Mouse (Mus musculus) urinary bladder, postnatal 10 days (tissue): ENCODE results near the gene Uggt1.

ENCODE experiments used
- DNase-seq: peaks from one replicate; pipeline ENCODE4 v3.0.0; 2022; ENCODE audit warnings: low spot score

Uggt1 gene

DNA sequence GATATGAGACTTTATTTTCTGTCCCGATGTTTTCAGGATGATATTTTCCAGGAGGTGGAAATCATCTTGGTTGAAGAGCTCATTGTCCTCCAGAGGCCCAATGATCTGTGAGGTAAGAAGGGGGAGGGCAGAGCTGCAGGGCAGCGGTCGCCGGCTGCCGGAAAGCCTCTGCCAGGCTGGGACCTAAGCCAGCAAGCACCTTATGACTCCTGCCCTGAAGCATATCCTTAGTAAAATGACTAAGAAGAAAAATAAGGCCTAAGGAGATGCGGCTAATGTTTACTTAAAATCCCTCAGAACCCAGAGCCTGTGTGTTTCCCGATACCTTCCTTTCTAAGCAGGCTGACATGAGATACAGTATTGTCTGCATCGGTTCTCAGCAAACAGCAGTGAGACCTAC lies 71.1 kb downstream of the Uggt1 start:
- DNase-seq, result no peak

DNA sequence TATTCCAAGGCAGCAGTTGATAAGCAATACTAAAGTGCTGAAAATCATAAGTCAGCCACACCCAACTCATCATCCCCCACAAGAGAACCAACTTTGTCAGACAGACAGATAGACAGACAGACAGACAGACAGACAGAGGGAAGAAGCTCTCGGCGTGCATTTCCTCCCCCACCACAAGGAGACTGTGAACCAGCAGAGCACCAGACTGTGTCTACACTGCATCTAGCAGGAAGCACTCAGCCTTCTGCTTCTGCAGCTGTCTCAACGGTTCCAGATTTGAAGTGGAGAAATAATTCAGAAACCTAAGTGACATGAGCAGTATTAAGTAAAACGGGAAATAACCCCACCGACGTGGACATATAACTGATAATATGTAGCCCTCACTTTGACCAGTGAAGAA lies 71.6 kb downstream of the Uggt1 start:
- DNase-seq, result no peak

DNA sequence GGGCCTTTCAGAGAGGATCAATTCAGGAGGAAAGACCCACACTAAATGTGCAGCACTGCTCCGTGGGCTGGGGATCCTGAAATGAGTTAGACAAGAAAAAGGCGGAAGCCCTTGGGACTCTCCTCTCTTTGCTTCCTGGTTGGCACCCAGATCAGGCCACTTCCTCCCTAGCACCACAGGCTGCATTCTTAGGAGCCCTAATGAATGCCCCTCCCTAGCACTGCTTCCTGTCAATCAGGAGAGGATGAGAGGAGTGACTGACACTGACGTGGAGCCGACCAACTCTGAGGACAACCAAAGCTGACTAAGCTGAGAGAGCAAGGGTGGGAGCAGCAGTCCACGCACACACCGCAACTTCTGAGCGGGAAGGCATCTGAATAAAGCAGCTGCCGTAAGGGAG lies 81.8 kb downstream of the Uggt1 start:
- DNase-seq, result no peak

DNA sequence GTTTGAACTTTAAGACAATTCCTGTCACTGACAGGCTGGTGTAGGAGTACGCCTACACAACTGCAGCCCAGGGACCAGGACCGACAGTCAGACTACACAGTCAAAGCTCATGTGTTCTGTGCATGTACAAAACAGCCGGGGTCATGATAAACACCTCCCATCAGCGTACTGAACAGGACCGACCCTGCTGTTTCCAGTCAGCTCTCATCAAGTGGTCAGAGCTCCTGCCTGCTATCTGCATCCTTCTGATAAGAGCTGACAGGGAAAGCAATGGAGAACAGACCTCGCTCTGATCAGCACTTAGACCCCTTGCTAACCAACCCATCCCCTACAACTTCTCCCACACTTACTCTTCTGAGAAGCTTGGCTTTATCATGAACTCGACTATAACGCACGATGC lies 83.3 kb downstream of the Uggt1 start:
- DNase-seq, result no peak

DNA sequence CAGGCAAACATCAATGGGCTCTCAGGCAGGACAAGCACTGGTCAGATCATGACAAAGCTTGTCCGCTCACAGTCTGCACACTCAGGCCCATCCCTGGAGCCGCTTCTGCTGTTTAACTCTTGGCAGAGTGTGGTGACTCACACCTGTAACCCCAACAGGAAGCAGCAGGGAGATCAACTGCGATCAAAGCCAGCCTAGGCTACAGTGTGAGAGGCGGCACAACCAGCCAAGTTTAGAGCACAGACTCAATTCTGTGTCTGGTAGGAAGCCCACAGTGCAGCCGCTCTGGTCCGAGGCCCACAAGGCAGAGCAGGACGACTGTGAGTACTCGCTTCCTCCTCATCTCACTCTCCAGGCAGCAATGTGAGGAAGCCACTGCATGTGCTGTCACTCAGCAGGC lies 84.3 kb downstream of the Uggt1 start:
- DNase-seq, result no peak

DNA sequence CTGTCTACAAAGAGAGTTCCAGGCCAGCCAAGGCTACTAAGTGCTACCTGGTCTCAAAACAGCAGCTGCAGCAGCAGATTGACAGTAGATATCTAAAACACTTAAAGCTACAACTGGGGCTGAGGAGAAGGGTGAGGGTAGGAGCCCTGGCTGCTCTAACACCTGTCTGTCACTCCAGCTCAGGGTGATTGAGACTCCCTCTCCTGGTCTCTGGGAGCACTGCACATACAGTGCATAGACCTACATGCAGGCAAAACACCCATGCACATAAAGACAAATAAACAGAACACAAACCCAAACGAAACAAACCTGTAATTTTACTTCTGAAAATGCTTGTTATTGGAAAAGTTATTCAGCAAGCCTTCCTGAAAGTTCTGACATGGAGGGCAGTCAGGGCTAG lies 95.1 kb downstream of the Uggt1 start:
- DNase-seq, result no peak

DNA sequence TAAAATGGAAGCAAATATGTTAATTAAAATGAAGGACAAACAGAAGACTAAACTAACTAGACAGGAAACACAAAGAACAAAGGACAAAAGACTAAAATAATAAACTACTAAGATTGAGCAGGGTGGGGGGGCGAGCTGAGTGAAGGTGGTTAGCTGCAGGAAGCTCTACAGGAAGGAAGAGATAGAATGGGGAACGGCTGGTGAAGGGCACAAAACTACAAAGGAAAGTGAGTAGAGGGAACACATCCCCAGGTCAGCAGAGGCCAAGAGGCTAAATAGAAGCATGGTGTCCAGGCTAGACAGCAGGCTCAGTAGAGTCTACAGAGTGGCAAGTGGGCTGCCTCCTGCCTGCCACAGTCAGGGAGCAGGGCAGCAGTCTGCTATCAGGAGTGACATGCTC lies 95.7 kb downstream of the Uggt1 start:
- DNase-seq, result no peak

DNA sequence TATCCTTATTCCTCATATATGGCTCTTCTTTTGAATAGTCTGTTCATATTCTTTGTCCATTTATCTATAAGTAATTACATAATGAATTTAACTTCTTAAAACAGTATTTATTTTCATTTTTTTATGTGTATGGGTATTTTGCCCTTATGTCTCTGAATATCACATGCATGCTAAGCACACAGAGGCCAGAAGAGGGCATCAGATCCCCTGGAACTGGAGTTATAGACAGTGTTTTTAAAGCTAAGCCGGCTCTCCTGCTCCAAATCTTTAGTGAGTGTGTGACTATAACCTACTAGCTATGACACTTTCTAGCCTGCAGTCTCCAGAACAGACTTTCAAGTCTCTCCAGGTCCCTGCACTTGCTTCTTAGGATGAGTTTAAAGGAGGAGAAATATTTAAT lies 99.5 kb downstream of the Uggt1 start:
- DNase-seq, result no peak

DNA sequence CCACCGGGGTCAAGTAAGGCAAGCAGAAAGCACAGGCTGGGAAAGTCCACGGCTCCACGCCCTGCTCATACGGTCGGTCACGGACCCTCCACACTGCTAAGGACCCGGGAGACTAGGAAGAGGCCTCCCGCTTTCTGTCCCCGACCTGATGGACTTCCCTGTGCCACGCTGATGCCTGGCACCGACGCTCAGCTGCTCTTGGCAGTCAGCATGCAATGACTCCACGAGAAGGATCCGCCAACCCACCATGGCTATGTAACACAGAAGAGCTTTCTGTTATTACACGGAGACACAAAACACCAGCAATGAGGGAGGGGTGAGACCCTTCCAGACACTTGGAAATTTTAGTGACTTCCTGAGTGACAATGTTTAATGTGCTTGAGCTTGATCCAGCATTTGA lies 104.2 kb downstream of the Uggt1 start:
- DNase-seq, result no peak

DNA sequence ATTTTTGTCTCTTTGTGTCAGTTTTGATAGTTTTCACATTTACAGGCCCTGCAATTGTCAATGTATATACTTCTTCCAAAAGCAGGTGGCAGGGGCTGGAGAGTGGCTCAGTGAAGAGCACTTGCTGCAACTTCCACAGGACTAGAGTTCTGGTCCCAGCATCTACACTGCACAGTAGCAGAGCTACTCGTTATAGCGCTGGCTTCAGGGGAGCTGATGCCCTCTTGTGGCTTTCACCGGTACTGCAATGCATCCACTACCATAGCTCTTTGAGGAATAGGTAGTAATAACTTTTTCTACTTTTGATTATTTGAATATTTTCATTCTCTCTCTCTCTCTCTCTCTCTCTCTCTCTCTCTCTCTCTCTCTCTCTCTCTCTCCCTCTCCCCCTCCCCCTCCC lies 109.9 kb downstream of the Uggt1 start:
- DNase-seq, result no peak

DNA sequence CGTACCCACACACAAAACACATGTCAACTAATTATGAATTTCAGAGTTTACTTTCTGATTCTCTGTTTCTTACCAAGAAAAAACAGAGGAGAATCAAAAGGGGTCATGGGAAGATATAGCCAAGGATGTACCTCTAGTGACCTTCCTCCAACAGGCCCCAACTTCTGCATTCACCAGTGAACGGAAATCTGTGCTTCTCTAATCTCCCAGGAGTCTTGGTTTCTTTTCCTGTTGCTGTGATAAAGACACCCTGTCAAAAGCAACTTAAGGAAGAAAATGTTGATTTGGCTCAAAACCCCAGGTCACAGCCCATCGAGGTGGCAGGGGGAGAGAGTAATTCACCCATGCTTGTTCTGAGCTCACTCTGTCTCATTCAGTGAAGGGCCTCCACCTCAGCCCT lies 110.9 kb downstream of the Uggt1 start:
- no peak for DNase-seq

DNA sequence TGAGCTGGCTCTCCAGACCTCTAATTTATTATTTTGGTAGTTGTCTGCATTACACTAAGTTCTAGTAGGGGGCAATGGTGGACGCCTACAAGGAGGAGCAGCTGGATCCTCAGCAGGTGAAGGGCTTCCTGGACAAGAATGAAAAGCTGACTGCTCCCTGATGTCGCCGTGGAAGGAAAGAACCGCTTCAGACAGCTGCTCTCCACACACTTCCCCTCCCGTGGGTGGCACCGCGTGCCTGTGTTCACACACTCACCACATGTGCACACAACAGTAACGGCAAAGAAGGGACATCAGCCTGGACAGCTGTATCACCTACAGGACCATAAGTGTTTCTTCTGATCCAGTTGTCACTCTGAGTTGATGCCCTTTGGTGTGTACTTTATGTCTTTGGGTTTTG lies 111.5 kb downstream of the Uggt1 start:
- no peak for DNase-seq

DNA sequence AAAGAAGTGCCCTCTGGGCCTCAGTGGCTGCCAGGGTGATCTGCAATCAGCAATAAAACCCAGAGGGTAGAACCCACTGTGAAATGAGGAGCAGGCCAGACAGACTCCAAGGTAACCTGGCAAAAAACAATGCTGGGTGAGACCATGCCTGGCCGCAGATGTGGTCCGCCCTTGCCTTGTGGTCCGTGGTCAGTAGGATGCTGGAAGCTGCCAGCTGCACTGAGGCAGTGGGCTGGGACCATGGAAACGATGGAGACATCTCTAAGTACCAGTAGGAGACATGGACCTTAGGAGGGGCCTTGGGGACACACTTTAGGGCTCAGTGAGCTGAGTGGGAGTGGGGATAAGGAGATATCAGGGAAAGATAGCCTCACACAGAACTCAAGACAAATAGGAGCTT lies 112.3 kb downstream of the Uggt1 start:
- DNase-seq, result no peak

DNA sequence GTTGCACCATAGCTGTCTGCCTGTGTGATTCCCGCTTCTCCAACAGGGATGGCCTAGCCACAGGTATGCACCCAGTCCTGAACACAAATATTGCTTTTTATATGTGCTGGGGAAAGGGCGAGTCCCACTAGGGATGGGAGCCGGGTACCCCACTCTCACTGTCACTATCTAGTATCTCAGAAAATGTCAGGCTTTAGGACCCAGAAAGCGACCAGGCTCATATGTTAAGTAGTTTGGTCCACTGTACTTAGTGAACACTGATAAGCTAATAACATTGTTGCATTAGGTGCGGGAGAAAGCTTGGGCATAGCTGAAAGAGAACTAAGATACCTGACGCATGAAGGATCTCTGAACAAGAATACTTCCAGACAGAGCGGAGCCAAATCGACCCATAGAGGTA lies 112.8 kb downstream of the Uggt1 start:
- no peak for DNase-seq

DNA sequence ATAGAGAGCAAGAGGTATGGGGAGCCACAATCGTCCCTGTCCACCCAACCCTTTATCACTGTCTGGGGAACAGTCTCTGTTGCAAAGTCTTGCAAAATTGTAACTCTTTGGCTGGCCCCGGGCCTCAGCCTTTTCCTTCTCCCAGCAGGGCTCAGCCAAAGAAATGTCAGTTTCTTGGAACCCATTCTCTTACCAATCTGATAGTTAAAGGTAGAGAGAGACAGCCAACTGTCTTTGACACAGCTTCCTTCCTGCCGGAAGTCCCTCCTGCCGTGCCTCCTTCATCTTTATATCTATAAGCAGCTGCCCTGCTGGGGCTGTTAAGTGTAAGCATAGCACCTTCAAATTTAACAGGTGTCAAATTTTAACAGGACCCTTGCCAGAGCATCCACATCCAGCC lies 113.4 kb downstream of the Uggt1 start:
- DNase-seq, result no peak

DNA sequence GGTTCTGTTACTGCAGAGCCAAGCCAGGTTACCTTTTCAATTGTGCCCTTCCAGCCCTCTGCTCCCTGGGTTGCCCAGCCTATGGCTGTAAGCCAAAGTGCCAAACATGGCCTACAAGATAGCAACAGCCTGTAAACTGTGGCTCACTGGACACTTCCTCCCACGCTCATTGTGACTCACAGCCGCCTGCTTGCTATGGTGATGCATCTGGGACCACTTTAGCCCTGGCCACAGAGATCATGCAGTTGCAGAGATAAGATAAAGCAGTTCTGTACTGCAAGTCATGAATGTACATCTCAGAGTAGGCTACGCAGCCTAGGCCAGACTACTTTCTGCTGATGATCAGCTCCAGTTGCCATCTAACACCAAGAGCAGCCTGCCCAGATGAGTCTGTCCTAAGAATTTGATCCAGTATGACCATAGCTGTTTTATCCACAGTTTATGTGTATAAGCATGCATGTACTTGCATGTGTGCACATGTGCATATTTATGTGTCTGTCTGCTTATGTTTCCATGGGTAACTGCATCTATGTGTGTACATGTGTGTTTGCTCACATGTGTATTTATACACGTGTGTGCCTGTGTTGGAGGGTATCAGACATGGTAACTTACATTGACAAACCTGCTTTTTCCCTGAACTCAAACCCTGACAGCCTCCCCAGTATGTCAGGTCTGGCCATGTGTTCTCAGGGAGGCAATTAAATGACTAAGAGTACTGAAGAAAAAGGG lies 114.0 kb downstream of the Uggt1 start:
- no peak for DNase-seq

DNA sequence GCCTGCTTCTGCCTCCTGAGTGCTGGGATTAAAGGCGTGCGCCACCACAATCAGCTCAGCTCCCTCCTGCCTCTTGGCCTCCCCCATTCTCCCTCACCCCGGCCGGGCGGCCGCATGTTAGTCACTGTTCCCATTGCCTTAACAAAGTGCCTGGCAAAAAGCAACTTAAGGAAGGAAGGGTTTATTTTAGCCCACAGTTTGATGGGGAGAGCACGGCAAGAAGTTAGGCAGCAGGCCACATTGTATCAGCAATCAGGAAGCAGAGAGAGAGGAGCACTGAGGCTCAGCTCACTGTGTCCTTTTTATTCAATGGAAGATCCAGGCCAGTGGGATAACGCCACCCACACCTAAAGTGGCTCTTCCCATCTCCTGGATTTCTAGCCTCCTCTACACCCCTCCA lies 114.6 kb downstream of the Uggt1 start:
- no peak for DNase-seq

DNA sequence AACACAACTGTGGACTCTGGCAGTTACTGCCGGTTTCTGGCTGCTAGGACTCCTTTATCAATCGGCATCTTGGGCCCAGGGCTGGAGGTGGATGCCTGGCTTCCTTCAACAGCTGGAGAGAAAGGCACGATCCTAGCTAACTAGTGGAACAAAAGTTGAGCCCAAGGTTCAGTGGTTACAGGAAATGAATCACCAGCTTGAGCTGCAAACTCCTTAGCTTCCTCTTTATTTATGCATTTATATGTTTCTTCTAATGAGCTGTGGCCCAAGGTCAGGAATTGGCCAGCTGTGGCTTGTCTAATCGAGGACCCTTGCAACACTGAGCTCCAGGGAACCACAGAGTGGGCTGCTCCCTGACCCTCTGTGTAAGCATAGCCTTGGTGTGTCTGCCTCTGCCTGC lies 115.4 kb downstream of the Uggt1 start:
- no peak for DNase-seq

DNA sequence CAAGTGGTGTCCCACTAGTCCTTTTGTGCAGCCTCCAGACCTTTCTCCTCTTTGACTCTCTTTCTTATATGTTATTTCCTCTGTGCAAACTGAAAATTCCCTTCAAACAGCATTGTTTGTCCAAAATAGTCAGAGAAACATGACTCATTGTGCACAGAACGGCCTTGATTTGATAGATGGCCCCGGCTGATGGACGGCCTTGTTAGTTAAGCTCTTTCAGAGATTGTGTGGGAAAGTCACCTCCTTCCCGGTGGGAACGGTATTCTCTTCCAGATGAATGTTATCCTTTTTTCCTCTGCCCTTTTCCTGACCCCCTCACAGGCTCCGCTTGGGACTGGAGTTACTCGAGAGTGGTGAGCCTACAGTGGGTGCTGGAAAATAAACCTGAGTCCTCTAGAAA lies 119.4 kb downstream of the Uggt1 start:
- no peak for DNase-seq

DNA sequence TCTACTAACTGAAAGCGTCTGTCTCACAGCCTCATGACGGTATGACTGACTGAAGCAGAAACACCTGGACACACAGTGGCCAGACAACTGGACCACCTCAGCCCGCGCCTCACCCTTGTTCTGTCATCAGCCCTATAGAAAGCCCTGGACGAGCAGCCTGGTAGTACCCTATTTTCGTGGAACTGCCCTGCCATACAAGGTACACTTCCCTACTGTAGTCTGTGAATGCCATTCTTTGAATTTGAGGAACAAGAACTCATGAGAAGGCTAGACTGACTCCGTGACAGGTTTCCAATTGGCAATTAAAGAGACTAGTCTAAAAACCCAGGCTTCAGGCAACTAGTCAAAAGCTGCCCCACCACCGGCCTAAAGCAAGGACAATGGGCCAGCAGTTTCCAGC lies 123.3 kb downstream of the Uggt1 start:
- no peak for DNase-seq

DNA sequence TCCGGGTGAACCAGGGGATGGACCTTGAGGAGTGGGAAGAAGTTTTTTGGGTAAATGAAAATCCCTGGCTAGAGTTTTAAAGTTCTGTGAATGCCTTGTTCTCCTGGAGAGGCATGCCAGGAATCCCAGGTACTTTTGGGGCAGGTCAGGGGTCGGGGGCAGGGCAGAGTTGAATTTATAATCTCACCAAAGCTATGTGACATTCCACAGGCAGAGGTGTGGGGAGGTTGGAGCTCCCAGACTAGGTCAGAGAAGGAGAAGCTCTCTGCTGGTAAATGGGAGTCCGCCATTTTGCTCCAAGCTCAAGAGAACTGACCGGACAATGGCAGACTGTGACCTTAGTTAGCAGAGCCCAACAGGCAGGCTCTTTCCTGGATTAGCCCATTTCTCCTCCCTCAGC lies 125.1 kb downstream of the Uggt1 start:
- no peak for DNase-seq

DNA sequence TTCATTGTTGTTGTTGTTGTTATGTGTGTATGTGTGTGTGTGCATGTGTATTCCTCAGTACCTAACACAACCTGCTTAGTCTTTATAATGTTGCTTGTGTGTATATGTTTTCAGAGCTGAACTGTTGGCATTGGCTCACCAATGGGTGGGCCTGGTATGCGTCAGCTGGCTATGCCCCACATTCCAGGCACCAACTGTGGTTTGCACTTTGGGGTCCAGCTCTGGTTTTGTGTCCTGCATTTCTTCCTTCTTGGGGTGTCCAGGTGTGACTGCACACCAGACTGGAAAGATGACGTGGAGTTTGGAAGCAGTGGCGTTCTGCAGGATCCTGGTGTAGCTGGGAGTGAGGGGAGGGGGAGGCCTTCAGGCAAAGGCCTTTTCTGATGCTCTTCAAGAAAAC lies 125.6 kb downstream of the Uggt1 start:
- no peak for DNase-seq

DNA sequence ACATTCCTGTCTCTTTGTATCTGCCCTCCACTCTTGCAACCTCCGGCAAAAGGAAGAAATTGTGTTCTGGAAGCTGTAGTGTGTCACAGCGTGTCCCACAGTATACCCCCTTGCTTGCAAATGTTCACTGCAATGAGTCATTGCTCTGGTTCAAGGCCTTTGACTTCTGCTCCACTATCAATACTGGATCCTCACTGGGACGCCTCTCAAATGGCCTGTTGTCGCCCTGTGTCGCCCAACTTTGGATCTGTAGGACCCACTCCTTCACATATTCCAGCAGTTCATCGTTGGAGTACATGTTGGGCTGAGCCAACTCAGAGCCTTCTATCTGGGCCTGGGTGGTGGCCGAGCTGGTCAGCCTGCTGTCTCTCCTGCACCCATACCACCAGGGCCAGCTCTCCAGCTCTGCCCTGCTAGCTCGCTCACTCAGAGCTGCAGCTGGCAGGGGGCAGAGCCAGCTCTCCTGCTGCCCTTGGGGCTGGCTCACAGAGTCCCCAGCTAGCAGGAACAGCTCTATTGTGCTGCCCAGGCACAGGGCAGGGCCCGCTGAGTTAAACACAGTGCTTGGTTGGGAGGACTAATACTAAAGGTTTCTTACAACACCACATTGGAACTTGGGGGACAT lies 126.3 kb downstream of the Uggt1 start:
- no peak for DNase-seq

DNA sequence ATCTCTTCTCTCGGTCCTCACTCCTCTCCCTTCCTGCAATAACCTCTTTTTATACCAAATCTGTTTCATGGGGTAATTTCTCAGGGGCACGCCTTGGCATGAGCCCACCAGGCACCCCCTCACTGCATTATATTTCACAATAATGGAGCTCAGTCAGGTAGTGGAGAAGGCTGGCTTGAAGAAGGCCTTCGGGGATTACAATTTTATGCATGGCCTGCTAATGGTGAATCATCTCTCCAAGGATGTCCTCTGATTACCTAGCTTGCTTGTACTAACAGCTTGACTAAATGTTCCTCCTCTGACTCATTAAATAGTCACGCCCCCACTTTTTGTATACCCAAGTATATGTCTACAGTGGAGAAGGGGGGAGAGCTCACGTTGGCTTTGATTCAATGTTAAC lies 128.0 kb downstream of the Uggt1 start:
- no peak for DNase-seq
